Mouse (Mus musculus) small intestine, adult 2 months (tissue): ENCODE data around the gene Rpgrip1l. TPM values are rescaled to one million over a fixed set of nuclear protein-coding genes. Genes with fewer than 3 reads are reported as not detected.

Source experiments
- H3K27ac ChIP-seq: fragments of 200-500 bp; 2 replicates; pipeline ENCODE4 v1.5.1; 2012; ENCODE audit warnings: low read depth, low read length, control low read depth, inconsistent platforms; ENCODE audit not compliant: insufficient read depth
- H3K27me3 ChIP-seq: fragments of 200-500 bp; 2 replicates; pipeline ENCODE4 v1.6.1; 2012; ENCODE audit warnings: mild to moderate bottlenecking, moderate library complexity, low read length, inconsistent platforms; ENCODE audit not compliant: control insufficient read depth, insufficient read depth
- H3K36me3 ChIP-seq: fragments of 200-500 bp; 2 replicates; pipeline ENCODE4 v1.6.1; 2012; ENCODE audit warnings: mild to moderate bottlenecking, low read length, control low read depth, inconsistent platforms; ENCODE audit not compliant: control insufficient read depth, insufficient read depth
- H3K4me1 ChIP-seq: fragments of 200-500 bp; 2 replicates; pipeline ENCODE4 v1.6.1; 2012; ENCODE audit warnings: low read length, inconsistent platforms, mixed read lengths; ENCODE audit not compliant: control insufficient read depth, insufficient read depth, insufficient read length
- H3K4me3 ChIP-seq: fragments of 200-500 bp; 2 replicates; pipeline ENCODE4 v1.5.1; 2012; ENCODE audit warnings: low read depth, mild to moderate bottlenecking, control low read depth, inconsistent platforms, low read length, moderate library complexity
- CTCF ChIP-seq: fragments of 200-500 bp; IDR thresholded peaks from 2 replicates; pipeline ENCODE4 v1.5.1; 2012; ENCODE audit warnings: low read depth, mild to moderate bottlenecking, control low read depth, inconsistent platforms, low read length, moderate library complexity, mixed read lengths; ENCODE audit not compliant: insufficient replicate concordance, insufficient read length; ENCODE audit errors: extremely low read depth
- POLR2A ChIP-seq: fragments of 200-500 bp; IDR thresholded peaks from 2 replicates; pipeline ENCODE4 v1.6.1; 2012; ENCODE audit warnings: low read depth, mild to moderate bottlenecking, control low read depth, inconsistent platforms, low read length, moderate library complexity
- WGBS: fragments of 180-500 bp; shearing (Covaris S2); methylation state at CpG from one replicate; pipeline ENCODE4 v1.1.7; 2018; 5-methylcytosine and 5-hydroxymethylcytosine counted together
- polyA plus RNA-seq: library from polyadenylated mRNA; depleted of rRNA; stranded (reverse); fragments of >200 nt; gene quantifications from 2 replicates; pipeline ENCODE4 v1.2.3, GENCODE M21; 2012

Gene Rpgrip1l
- polyA plus RNA-seq, 1 experiment = 0.70 TPM

- no peak for TF ChIP-seq POLR2A
- TF ChIP-seq CTCF = no peak
- H3K4me3 ChIP-seq = no peak overlapping the region
- no peak overlapping the region for H3K27ac ChIP-seq
- 86% methylated on average over 10 of the region's 10 CpGs for WGBS
- no peaks in the 10 kb centered on the region; the same call in 1 of the 2 replicates for H3K4me1 ChIP-seq
- H3K27me3 ChIP-seq = no peaks in the 10 kb centered on the region
- H3K36me3 ChIP-seq = no peaks in the 10 kb centered on the region
These were observed 34.1 kb upstream of the Rpgrip1l start for GRCm38 (mm10) chr8:91347146-91347545.

GRCm38 (mm10) chr8:91344659-91345058, 31.6 kb upstream of the Rpgrip1l start:
- H3K4me3 ChIP-seq = no peak overlapping the region
- H3K27ac ChIP-seq = no peak overlapping the region
- no peak for TF ChIP-seq POLR2A
- TF ChIP-seq CTCF = no peak
- H3K36me3 ChIP-seq = no peaks in the 10 kb centered on the region
- no peaks in the 10 kb centered on the region for H3K4me1 ChIP-seq
- H3K27me3 ChIP-seq = no peaks in the 10 kb centered on the region
- WGBS = 90% methylated on average over 11 of the region's 11 CpGs

DNA sequence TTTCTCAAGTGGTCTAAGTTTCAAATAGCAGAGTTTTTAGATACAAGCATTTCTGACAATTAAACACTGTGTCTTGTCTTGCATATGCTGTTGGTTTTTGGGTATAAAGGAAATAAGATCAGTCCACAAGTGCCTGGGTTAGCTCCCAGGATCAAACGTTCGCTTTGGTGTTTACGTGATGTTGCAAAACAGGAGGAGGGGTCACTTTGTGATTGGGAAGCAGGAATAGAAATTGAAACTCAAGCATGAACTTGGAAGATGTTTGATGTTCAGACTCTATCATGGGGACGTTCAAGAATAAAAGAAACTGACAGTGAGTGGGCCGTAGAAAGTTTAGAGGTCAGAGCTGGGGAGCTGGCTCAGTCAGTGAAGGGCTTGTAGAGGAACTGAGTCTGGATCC, 29.7 kb upstream of the Rpgrip1l start:
- 70% methylated on average over 5 of the region's 5 CpGs for WGBS
- no peak overlapping the region for H3K27ac ChIP-seq
- no peaks in the 10 kb centered on the region for H3K36me3 ChIP-seq
- TF ChIP-seq POLR2A (no peak), CTCF (no peak)
- no peak overlapping the region for H3K4me3 ChIP-seq
- no peaks in the 10 kb centered on the region for H3K27me3 ChIP-seq
- H3K4me1 ChIP-seq = no peaks in the 10 kb centered on the region

- TF ChIP-seq POLR2A = no peak
- Histone ChIP-seq H3K27me3 (no peaks in the 10 kb centered on the region), H3K4me1 (no peaks in the 10 kb centered on the region), H3K27ac (no peak overlapping the region), H3K4me3 (no peak overlapping the region), H3K36me3 (no peaks in the 10 kb centered on the region)
- WGBS = 74% methylated on average over 5 of the region's 5 CpGs
These were observed 29.1 kb upstream of the Rpgrip1l start for GRCm38 (mm10) chr8:91342196-91342595.

GRCm38 (mm10) chr8:91340746-91341145, 27.7 kb upstream of the Rpgrip1l start:
- no peak for TF ChIP-seq POLR2A
- TF ChIP-seq CTCF = no peak
- H3K4me3 ChIP-seq = no peak overlapping the region
- H3K4me1 ChIP-seq = no peaks in the 10 kb centered on the region
- 61% methylated on average over 1 of the region's 1 CpGs for WGBS
- no peaks in the 10 kb centered on the region for H3K27me3 ChIP-seq
- no peaks in the 10 kb centered on the region for H3K36me3 ChIP-seq
- H3K27ac ChIP-seq = no peak overlapping the region

DNA sequence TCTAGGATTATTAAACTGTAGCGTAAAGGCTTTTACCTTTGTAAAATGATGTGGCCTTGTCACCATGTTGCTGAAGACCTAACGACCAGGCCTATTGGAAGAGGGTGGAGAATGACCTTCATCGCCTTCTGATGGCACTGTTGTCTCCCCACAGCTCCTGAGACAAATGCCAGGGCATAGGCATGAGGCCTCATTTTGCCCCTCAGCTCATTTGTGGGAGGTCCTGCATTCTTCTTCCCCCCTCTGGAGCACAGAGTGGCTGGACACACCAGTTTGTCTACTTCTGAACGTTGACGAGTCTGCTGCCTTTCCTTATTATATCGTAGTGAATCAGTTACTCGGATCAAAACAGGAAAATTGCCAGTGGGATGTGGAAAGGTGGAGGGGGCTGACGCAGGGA, 26.6 kb upstream of the Rpgrip1l start:
- no peak for TF ChIP-seq POLR2A
- no peak for TF ChIP-seq CTCF
- Histone ChIP-seq H3K27me3 (no peaks in the 10 kb centered on the region), H3K4me1 (no peaks in the 10 kb centered on the region), H3K4me3 (no peak overlapping the region), H3K27ac (no peak overlapping the region), H3K36me3 (no peaks in the 10 kb centered on the region; the same call in 1 of the 2 replicates)
- 70% methylated on average over 8 of the region's 8 CpGs for WGBS

GRCm38 (mm10) chr8:91338389-91339154, 25.5 kb upstream of the Rpgrip1l start:
- Histone ChIP-seq H3K27me3 (no peaks in the 10 kb centered on the region), H3K27ac (no peak overlapping the region), H3K36me3 (no peaks in the 10 kb centered on the region; the same call in 1 of the 2 replicates), H3K4me1 (no peaks in the 10 kb centered on the region), H3K4me3 (no peak overlapping the region)
- TF ChIP-seq POLR2A = no peak
- no peak for TF ChIP-seq CTCF
- WGBS = 80% methylated on average over 6 of the region's 6 CpGs

DNA sequence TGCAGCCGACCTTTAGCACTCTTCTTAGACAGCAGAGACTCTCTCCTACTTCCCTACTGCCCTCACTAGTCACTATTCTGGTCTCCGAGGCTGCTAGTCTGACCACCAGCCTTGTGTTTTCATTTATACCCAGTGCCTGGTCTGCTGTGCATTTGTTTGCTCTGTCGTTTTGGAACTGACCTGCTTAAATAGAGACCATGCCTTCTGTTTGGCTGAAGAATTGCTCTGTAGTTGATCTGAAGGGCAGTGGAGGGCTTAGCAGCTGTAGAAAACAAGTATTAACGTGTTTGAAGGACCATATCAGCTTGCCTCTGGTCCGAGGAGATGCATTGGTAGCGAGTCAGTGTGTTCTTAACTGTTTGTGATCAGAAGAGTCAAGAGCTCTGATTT, 16.4 kb upstream of the Rpgrip1l start:
- no peaks in the 10 kb centered on the region for H3K27me3 ChIP-seq
- peaks cover 6% of the 10 kb centered on the region; the same call in 1 of the 2 replicates for H3K4me1 ChIP-seq
- H3K27ac ChIP-seq = no peak overlapping the region
- peaks cover 5% of the 10 kb centered on the region; the same call in 1 of the 2 replicates for H3K36me3 ChIP-seq
- WGBS = 70% methylated on average over 6 of the region's 6 CpGs
- TF ChIP-seq CTCF = no peak
- no peak for TF ChIP-seq POLR2A
- no peak overlapping the region for H3K4me3 ChIP-seq
